Comparison of ENCODE assay signal across 17 mouse cellular contexts in the genomic region with DNA sequence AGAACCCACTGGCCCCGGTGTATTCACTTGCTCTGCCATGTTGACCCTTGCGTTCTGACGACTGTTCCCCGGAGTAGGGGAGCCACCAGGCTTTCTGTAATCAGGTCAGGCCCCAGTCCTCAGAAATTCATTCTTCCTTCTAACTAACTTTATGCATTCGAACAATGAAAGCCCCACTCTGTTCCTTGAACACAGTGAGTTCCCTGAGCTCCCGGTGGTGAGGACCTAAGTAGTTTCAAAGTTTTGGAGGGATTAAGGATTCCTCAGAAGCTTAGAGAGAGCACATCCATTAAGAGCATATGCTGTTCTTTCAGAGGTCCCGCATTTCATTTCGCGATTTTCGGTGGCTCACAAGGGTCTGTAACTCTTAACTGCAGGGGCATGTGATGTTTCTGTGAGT.
"Had no signal": no experiment of that assay in that cellular context is flagged by ENCODE, and none has a peak within 500 bp of the region (broad histone marks: within the 10 kb centered on the region; RNA-seq: fewer than 3 reads in every experiment).

No protein-coding gene starts in this region.

- H3K4me3 ChIP-seq: midbrain, embryonic 12.5 days; myocyte; neural tube, embryonic 13.5 days; neural tube, embryonic 15.5 days had no signal

- H3K4me1 ChIP-seq: neural tube, embryonic 13.5 days; neural tube, embryonic 15.5 days had no signal

- H3K9me3 ChIP-seq: midbrain, embryonic 12.5 days; neural tube, embryonic 13.5 days; neural tube, embryonic 15.5 days had no signal

- ATAC-seq: midbrain, embryonic 16.5 days had no signal

- H3K9ac ChIP-seq: lung, embryonic 14.5 days; midbrain, embryonic 12.5 days; neural tube, embryonic 13.5 days; neural tube, embryonic 15.5 days had no signal

- H3K4me2 ChIP-seq: lung, embryonic 14.5 days; midbrain, embryonic 12.5 days; neural tube, embryonic 13.5 days; neural tube, embryonic 15.5 days had no signal

- DNase-seq: lung, adult 18-20 months; lung, embryonic 14.5 days; lung, postnatal 10 days; lung, postnatal 4 days; retina, postnatal 1 day; right cerebral cortex, adult 18-20 months; right cerebral cortex, postnatal 25 days; right cerebral cortex, postnatal 4 days; spleen, adult 18-20 months; thymus, adult 18-20 months; thymus, postnatal 14 days; thymus, postnatal 36 days had no signal

- H3K27ac ChIP-seq: midbrain, embryonic 12.5 days; neural tube, embryonic 13.5 days; neural tube, embryonic 15.5 days had no signal

- H3K27me3 ChIP-seq: midbrain, embryonic 12.5 days; neural tube, embryonic 13.5 days; neural tube, embryonic 15.5 days had no signal
